Mouse (Mus musculus) kidney, postnatal 10 days (tissue): ENCODE results near the gene Gm21317.
"Not testable (repeated sequence)": the region's sequence is repeated elsewhere in the genome, so short reads cannot be mapped to it uniquely, and the experiment has no call there.

Experiments used
- DNase-seq: peaks from one replicate; pipeline ENCODE4 v3.0.0; 2021; ENCODE audit warnings: mixed read lengths

Gm21317 gene

DNA sequence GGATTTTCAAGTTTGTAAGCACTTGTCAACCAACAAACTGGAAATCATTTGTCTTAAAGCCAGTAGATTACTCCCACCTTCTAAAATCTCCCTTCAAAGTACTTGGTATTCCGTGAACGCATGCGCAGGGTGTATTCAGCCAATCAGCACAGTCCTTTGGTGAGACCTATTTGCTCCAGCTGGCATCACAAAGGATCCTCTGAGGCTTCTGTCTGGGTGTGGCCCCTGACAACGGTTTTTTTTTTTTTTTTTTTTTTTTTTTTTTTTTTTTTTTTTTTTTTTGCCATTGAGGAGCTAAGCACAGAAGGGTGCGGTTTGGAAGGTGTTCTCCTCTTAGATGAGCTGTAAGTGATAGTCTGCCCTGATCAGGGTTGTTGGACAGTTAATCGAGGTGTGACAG lies at the start of gene Gm21317:
Gm21317 (plus strand) TSS at position 301 of the 400 bp plus-strand sequence.
- not testable (repeated sequence) for DNase-seq
